Mouse (Mus musculus): ENCODE results near the gene Tprn.
"Not testable (repeated sequence)": the region's sequence is repeated elsewhere in the genome, so short reads cannot be mapped to it uniquely, and the experiment has no call there.

The Tprn gene

GRCm38 (mm10) chr2:25236614-25237013 lies 25.8 kb upstream of the Tprn start, which contains the start of gene Rnf224:
Rnf224 (minus strand) TSS chr2:25236787.
- DNase-seq (ENCODE audit: low spot score in 2 of 2), result no peak

- no peak for DNase-seq (ENCODE audit: low spot score in 2 of 2)
Observed at GRCm38 (mm10) chr2:25237522-25237921, 24.9 kb upstream of the Tprn start.

- no peak for DNase-seq (ENCODE audit: low spot score in 2 of 2)
Observed at GRCm38 (mm10) chr2:25238106-25238505, 24.3 kb upstream of the Tprn start.

- DNase-seq (ENCODE audit: low spot score in 2 of 2), result no peak
Observed at GRCm38 (mm10) chr2:25239766-25240165, 22.7 kb upstream of the Tprn start.

GRCm38 (mm10) chr2:25240310-25240709 lies 22.1 kb upstream of the Tprn start:
- DNase-seq (ENCODE audit: low spot score in 2 of 2), result no peak

GRCm38 (mm10) chr2:25240723-25241437 lies 21.5 kb upstream of the Tprn start:
- peak in 1 of 2 experiments; percentile 52 for DNase-seq (ENCODE audit: low spot score in 2 of 2)

GRCm38 (mm10) chr2:25241438-25241775 lies 21.0 kb upstream of the Tprn start:
- no peak for DNase-seq (ENCODE audit: low spot score in 2 of 2)

- DNase-seq (ENCODE audit: low spot score in 2 of 2), result peak in 1 of 2 experiments; percentile 38
Observed at GRCm38 (mm10) chr2:25242101-25242506, 20.3 kb upstream of the Tprn start, which contains the start of the genes Rnf208 and Cysrt1. Rnf208 (plus strand) TSS chr2:25242255. Cysrt1 (minus strand) TSS chr2:25242452.

GRCm38 (mm10) chr2:25243342-25243741 lies 19.1 kb upstream of the Tprn start:
- DNase-seq (ENCODE audit: low spot score in 2 of 2), result no peak

- no peak for DNase-seq (ENCODE audit: low spot score in 2 of 2)
Observed at GRCm38 (mm10) chr2:25244144-25244543, 18.3 kb upstream of the Tprn start.

- DNase-seq (ENCODE audit: low spot score in 2 of 2), result no peak
Observed at GRCm38 (mm10) chr2:25246183-25247072, 16.0 kb upstream of the Tprn start, which contains the start of gene AL732309.1. AL732309.1 (minus strand) TSS chr2:25246863.

GRCm38 (mm10) chr2:25252331-25252730 lies 10.1 kb upstream of the Tprn start:
- DNase-seq (ENCODE audit: low spot score in 2 of 2), result no peak

GRCm38 (mm10) chr2:25255284-25255779 lies 7.1 kb upstream of the Tprn start, which contains the start of gene Tmem203:
Tmem203 (plus strand) TSS chr2:25255439.
- DNase-seq (ENCODE audit: low spot score in 2 of 2), result peak; percentile 71 to 83

- DNase-seq (ENCODE audit: low spot score in 2 of 2), result not testable (repeated sequence)
Observed at GRCm38 (mm10) chr2:25256443-25257109, 5.8 kb upstream of the Tprn start.

- not testable (repeated sequence) for DNase-seq (ENCODE audit: low spot score in 2 of 2)
Observed at GRCm38 (mm10) chr2:25257250-25257649, 5.2 kb upstream of the Tprn start.

- DNase-seq (ENCODE audit: low spot score in 2 of 2), result no peak
Observed at GRCm38 (mm10) chr2:25258887-25259286, 3.5 kb upstream of the Tprn start.

- DNase-seq (ENCODE audit: low spot score in 2 of 2), result no peak
Observed at GRCm38 (mm10) chr2:25261870-25262269, 548 bp upstream of the Tprn start.

- no peak for DNase-seq (ENCODE audit: low spot score in 2 of 2)
Observed at GRCm38 (mm10) chr2:25262795-25263622, 591 bp downstream of the Tprn start.

- DNase-seq (ENCODE audit: low spot score in 2 of 2), result no peak
Observed at GRCm38 (mm10) chr2:25263623-25264285, 1.3 kb downstream of the Tprn start.

- no peak for DNase-seq (ENCODE audit: low spot score in 2 of 2)
Observed at GRCm38 (mm10) chr2:25264286-25264660, 1.9 kb downstream of the Tprn start.

All from frontal cortex, postnatal 14 days (tissue).